Mouse (Mus musculus): ENCODE measurements around the gene Hyal2.

Gene Hyal2

DNA sequence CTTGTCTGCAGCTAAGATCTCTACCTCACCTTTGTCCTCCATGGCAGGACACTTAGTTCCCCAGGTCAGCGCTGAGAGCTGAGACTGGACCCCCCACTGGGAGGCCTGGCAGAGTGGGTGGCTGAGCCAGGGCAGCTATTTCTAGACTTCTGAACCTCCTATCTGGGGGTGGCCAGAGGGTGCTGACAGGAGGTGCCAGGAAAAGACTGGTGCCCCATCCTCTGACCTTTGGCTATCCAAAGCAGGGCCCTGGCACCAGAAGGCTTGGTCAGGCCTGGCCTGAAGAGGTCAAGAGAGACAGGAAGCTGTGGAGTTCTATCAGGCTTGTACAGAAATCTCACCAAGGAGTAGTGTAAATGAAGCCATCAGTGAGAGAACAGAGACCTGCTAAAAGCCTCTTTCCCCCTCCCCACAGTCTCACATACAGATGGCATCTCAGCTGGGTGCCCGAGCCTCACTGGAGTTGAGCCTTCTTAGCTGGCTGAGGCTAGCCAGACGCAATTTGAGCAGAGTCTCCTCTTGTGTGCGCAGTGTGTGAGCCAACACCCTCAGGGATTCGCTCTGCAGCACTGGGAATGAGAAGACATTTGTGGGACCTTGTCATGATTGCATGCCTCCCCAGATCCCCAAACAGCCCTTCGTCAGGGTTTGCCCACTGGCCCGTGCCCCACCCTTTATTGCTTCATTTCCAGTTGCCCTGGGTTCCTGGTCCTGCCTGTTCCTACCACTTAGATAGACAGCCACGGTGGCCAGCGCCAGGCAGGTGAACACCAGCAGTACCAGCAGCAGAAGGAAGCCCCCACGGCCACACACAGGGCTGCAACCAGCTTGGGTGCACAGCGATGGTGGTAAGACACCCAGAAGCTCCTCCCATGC lies 25.6 kb downstream of the Hyal2 start:
- DNase-seq, result no peak

DNA sequence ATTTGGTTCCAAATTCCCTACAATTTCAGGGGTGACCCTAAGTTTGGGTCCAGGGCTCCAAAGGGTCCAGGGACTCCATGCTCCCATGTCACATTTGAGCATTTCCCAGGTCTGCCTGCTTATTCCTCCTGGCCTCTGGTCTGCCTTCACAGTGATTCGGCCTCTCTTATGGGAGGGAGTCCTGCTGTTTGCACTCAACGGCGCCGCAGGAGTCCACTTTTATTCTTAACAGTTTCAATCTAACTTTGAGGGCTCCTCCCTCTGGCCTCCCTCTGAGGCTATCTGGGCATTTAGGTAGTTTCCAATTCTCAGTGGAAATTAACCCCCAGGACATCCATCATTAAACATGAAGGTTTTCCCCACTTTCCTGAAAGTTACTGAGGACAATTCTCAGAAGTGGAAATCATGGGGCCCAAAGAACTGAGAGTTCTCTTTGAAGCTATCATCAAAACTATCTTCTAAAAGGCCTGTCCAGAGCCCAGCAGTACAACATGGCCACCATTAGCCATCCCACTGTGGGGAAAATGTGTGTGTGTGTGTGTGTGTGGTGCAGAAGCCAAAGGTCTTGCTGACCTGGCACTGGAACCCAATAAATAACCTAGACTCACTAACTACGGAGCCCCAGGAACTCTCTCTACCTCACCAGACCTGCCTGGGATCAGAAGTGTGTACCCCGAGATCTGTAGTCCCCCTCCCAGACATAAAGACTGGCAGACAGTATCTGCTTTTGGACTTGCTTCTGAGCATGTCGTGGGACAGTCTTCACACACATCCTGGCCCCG lies 26.7 kb downstream of the Hyal2 start:
- no peak for DNase-seq

GRCm38 (mm10) chr9:107596619-107597569 lies 29.1 kb downstream of the Hyal2 start:
- no peak for DNase-seq

- no peak for DNase-seq
Measured at GRCm38 (mm10) chr9:107598385-107598784, 30.6 kb downstream of the Hyal2 start.

DNA sequence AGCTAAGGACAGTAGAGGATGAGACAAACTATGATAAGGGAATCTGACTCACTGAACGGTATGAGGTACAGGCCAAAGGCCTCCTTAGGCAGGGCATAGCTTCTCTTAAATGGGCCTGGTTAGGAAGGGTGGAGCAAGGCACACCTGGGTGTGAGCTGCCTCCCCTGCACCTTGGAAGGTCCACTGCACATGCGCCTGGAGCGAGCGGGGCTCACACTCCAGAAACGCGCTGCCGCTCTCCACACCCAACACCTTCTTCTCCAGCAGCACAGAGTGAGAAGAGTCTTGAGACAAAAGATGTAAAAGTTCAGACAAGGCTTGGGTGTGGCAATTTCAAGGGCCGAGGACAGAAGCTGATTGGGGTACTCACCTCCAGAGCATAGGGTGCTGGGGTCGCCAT lies 31.7 kb downstream of the Hyal2 start:
- no peak for DNase-seq

DNA sequence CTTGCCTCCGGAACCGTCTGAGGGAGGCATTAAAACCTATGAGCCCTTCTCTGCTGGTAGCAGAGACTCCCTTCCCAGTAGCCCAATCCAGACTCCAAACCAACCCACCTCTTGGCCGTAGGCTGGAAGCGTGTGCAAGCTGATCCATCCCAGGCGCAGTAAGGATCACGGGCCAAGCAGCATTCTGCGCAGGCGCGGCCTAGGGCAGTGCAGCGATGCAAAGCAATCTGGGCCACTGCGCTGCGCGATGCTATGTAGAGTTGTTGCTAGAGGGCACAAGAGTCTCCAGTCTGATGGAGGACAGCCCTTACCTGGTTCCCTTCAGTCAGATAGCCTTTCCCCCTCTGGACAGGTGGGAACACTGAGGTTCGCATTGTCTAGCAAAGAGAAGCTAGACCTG lies 32.1 kb downstream of the Hyal2 start:
- DNase-seq, result no peak

DNA sequence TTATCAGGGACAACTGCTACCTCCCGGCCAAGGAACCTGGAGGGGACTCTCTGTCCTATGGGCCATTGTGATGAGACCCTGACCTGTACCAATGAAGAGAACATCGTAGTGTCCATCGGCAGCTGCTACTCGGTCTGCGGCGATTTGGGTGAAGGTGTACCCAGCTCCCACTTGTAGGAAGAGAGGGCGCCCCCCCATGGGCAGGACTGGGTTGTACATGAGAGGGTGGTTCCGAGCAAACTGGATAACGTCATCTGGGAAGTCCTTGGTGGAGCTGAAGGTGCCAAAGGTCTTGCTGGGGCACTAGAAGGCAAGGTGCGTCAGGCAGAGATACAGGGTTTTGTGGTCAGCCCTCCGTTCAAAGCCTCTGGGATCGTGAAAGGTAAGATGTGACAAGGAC lies 33.0 kb downstream of the Hyal2 start:
- DNase-seq, result peak; percentile 38

- DNase-seq, result no peak
Measured at GRCm38 (mm10) chr9:107601275-107601674, 33.5 kb downstream of the Hyal2 start.

DNA sequence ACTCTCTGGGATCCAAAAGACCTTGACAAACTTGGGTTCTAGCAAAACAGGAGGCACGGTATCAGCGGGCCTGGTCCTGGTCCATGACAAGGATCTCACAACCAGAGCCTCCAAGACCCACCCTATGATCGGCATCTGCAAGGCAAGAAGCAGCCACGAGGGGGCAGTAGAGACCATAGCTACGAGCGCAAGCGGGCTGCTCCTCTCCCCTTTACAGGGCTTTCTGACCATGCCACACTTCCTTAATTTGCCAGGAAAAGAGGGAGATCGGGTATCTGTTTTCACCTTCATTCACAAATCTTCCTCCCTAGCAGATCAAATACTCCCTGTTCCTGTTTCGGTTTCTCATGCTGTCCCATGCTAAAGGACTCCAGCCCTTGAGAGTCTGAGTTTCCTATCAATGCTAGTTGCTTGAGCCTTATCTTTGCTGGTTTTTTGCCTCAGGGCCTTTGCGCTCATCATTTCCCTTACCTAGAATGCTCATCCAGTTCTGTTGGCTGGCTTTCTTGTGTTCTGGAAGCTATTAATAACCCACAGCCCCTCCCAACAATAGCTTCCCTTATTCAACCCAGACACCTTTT lies 34.4 kb downstream of the Hyal2 start:
- peak; percentile 94 for DNase-seq

DNA sequence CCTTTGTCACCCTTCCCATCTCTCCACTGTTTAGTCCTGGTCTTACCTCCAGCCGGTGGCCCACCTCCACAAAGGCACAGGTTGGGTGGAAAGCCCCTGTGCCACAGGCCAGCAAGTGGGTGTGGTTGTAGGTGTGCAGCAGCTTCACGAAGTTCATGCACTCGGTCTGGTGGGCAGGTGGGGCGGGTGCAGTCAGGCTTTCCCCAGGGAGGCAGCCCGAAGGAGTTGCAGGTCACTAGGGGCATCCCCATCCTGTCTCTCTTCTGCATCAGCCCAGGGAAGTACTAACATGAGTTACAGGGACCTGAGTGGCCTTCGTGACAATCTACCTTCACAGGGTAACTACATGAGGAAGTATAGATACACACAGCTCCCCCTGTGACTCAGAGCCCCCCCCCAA lies 35.5 kb downstream of the Hyal2 start:
- no peak for DNase-seq

- DNase-seq, result no peak
Measured at GRCm38 (mm10) chr9:107605041-107605661, 37.4 kb downstream of the Hyal2 start.

GRCm38 (mm10) chr9:107606591-107606990 lies 38.8 kb downstream of the Hyal2 start:
- no peak for DNase-seq

DNA sequence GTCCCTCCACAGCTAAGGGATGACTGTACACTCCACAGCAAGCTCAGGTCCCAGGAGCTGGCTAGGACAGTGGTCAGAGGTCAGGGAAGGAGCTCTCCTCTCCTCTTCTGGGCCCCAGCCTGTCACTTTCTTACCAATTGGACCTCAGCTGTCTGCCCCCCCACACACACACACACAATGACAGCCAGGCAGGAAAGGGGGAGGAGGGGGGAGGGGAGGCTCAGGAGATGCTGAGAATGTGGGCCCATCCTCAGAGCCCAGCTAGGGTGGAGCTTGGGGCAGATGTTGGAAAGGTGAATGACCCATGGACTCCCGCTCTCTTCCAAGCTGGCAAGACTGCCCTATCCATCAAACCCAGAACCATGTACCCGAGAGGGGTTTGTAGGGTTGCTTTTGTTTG lies 39.3 kb downstream of the Hyal2 start:
- no peak for DNase-seq

DNA sequence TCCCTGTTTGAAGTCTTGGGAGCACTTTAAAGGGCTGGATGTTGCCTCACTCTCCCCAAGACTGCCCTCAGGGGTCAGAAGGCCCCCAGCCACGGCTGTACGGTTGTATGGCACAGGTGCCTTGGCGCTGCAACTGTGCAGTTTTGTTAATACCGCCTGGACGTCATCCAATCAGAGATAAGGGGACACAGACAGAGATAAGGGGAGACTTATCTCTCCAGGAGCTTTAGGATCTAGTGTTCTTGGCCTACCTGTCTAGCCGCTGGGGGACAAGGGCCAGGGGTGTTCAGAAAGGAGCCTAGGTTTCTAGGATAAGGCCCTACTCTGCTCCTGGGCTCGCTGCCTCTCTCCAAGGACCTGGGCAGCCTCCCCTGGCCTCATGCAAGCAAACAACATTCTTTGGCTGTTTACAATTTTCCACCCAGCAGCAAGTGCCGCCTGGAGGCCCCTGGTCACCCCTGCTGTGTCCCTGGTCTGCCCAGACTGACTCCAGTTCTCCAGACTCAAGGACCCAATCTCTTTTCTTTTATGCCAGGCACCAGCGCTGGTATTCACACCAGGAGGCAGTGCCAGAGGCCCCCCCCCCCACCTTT lies 40.0 kb downstream of the Hyal2 start:
- no peak for DNase-seq

GRCm38 (mm10) chr9:107608741-107609432 lies 41.1 kb downstream of the Hyal2 start, which contains the start of gene Sema3b:
Gene Sema3b (minus strand): TSS chr9:107609229.
- DNase-seq, result no peak

- no peak for DNase-seq
Measured at GRCm38 (mm10) chr9:107609433-107609830, 41.7 kb downstream of the Hyal2 start.

DNA sequence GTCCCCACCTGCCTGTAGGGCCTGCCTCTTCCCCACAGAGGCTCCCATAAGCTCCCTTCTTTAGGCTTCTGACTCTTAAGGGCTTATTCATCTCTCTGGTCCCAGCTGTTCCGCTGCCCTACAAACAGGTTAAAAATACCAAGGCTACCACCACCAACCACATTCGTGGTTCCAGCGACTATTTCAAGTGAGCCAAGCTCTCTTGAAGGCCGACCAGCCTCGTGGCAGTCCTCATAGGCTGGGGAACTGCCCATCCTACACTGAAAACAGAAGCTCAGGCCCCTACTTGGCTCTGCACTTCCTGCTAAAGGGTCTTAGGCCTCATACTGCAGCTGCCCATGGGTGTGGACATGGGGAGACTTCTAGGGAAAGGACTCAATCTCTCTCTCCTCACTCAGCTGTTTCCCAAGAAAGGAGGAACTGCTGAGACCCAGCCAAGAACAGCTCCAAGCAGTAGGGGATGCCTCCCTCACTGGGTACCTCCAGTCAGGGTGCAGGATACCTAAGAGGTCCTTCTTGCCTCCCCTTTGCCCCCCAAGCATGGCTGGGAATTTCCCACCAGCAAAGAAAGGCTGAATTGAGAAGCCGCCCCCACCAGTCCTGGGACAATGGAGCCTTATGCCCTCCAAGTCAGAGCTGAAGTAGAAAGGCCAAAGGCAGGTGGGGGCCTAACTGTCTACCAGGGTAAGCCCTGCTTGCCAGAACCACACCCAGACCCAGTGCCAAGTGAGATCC lies 43.9 kb downstream of the Hyal2 start:
- no peak for DNase-seq

DNA sequence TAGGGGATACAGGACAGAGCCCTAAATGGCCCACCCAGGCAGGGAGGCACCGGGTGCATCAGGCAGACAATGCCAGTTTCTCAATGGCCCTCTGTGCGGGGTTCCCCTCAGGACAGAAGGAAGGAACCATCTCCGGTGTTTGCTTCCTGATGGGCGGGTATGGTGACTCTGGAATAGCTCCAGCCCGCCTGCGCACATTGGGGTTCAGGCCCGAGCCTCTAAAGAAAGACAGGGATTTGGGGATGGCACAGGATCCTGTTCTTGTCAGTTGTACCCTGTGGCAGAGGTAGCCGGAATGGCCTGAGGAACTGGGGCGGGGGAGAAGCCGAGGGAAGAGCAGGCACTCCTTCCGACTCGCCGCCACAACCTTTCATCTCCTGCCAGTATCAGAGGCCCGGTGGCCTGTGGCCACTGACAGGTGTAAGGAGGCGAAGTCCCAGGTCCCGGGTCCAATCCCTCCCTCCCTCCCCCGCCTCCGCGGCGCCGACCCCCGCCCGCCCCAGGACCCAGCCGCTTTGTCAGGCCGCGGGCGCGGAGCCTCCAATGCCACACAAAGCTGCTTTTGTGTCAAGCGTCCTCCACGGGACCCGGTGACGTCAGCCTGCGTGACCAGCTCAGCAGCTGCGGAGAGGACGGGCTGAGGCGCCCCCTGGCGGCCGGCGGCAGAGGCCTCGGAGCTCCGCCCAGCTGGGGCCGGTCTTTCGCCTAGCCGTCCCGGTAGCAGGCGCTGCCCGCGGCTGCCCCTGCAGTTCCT lies 44.6 kb downstream of the Hyal2 start:
- DNase-seq, result peak; percentile 98

DNA sequence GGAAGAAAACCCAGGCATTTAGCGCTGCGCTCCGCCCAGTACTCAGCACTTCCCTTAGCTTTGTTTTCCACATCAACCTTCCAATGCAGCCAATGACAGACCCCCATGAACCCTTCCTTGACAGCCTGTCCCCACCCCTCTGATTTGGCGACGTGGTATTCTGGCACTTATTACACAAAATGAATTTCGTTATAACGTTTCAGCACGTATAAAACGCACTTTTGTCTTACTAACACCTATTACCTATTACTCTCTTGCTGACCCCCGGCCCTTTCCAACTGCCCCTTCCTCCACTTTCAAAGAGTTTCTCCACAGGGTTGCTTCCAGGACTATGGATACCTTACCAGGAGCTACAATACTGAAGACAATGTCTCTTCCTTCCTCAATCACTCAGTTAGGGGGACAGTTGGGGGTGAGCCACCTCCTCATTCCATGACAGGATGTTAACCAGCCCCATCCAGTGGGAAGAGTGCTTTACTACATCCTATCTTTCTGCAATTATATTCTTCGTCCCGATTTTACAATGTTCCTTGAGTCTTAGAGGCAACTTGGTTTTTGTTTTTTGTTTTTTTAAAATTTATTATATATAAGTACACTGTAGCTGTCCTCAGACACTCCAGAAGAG lies 45.3 kb downstream of the Hyal2 start:
- DNase-seq, result no peak

Data from thymus, postnatal 14 days (tissue).